Mouse (Mus musculus) MEL (cell line): ENCODE measurements around the gene Chrm3.

Source experiments
- CHD1 ChIP-seq: IDR thresholded peaks from 2 replicates; pipeline ENCODE4 v1.6.1; 2012; ENCODE audit warnings: low read depth, mild to moderate bottlenecking, inconsistent platforms, low read length, improper control_type of control experiment
- E2F4 ChIP-seq: IDR thresholded peaks from 2 replicates; pipeline ENCODE4 v1.6.1; 2011; ENCODE audit warnings: low read depth, low read length, improper control_type of control experiment, borderline replicate concordance
- EP300 ChIP-seq, 2 experiments: IDR thresholded peaks; 2 replicates each; pipeline ENCODE4 v1.6.1; 2011; ENCODE audit warnings: improper control_type of control experiment in 2 of 2, low read length in 2 of 2, low read depth in 1 of 2, mild to moderate bottlenecking in 1 of 2
- GATA1 ChIP-seq: IDR thresholded peaks from 2 replicates; pipeline ENCODE4 v1.6.1; 2011; ENCODE audit warnings: low read depth, low read length, improper control_type of control experiment
- JUND ChIP-seq: IDR thresholded peaks from 2 replicates; pipeline ENCODE4 v1.6.1; 2011; ENCODE audit warnings: low read depth, mild to moderate bottlenecking, improper control_type of control experiment, low read length
- MYC ChIP-seq: IDR thresholded peaks from 2 replicates; pipeline ENCODE4 v1.6.1; 2011; ENCODE audit warnings: low read depth, mild to moderate bottlenecking, low read length, improper control_type of control experiment, moderate library complexity
- NRF1 ChIP-seq: IDR thresholded peaks from 2 replicates; pipeline ENCODE4 v1.6.1; 2014; ENCODE audit warnings: low read depth, mild to moderate bottlenecking, inconsistent platforms, low read length, improper control_type of control experiment, moderate library complexity; ENCODE audit not compliant: poor library complexity, insufficient read depth, severe bottlenecking
- POLR2A ChIP-seq, 2 experiments: IDR thresholded peaks; 2 replicates each; pipeline ENCODE4 v1.6.1; 2011 to 2012; ENCODE audit warnings: low read length in 2 of 2, mild to moderate bottlenecking in 2 of 2, control low read depth in 1 of 2, improper control_type of control experiment in 1 of 2, low read depth in 1 of 2, moderate library complexity in 1 of 2; ENCODE audit not compliant: control insufficient read depth in 1 of 2, insufficient read depth in 1 of 2, poor library complexity in 1 of 2
- ZNF384 ChIP-seq: IDR thresholded peaks from 2 replicates; pipeline ENCODE4 v1.6.1; 2012; ENCODE audit warnings: low read depth, mild to moderate bottlenecking, inconsistent platforms, low read length, improper control_type of control experiment

DNA sequence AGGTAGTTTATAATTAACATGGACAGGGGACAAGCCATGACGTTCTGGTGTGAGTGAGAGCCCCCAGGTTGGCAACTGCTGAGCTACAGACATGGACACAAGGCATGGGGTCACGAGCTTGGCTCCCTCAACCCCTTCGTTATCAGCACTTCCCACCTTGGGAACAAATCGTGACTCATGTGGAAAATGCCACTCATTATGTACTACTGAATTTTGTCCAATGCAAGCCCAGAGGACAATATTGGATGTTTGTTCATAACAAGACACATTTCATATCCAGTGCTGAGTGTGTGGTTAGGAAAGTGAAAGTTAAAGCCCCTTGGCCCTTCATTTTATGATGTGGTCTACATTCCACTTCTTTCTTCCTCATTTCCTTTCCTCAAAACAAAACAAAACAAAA, 140.2 kb downstream of the Chrm3 start:
- TF ChIP-seq JUND (no peak), NRF1 (no peak), E2F4 (no peak), MYC (no peak), EP300 (IDR thresholded peaks at IDR 0.05; ENCODE audit: low read depth in 1 of 2, low read length in 2 of 2) (no peak), GATA1 (no peak), ZNF384 (no peak), POLR2A (IDR thresholded peaks at IDR 0.05; ENCODE audit: control insufficient read depth in 1 of 2, insufficient read depth in 1 of 2, low read depth in 1 of 2, low read length in 2 of 2, poor library complexity in 1 of 2) (no peak), CHD1 (no peak)
